Comparison of ENCODE assay signal across 10 mouse cellular contexts in genomic region chr16:10923561-10923960, GRCm38 (mm10).
"Had no signal": no experiment of that assay in that cellular context is flagged by ENCODE, and none has a peak within 500 bp of the region (broad histone marks: within the 10 kb centered on the region; RNA-seq: fewer than 3 reads in every experiment).

No protein-coding gene starts in this region.

- H3K4me2 ChIP-seq: kidney, embryonic 15.5 days; limb, embryonic 12.5 days; liver, embryonic 13.5 days; midbrain, embryonic 12.5 days had no signal

- H3K4me1 ChIP-seq: kidney, embryonic 15.5 days; liver, embryonic 13.5 days; midbrain, embryonic 12.5 days had no signal

- DNase-seq: kidney, postnatal 14 days; liver; liver, embryonic 13.5 days; liver, postnatal 0 days; right cerebral cortex, postnatal 14 days; thymus, postnatal 36 days had no signal

- H3K4me3 ChIP-seq: kidney, embryonic 15.5 days; left cerebral cortex, adult 2 months; limb, embryonic 12.5 days; liver, embryonic 13.5 days; midbrain, embryonic 12.5 days had no signal

- H3K36me3 ChIP-seq: kidney, embryonic 15.5 days; limb, embryonic 12.5 days; liver, embryonic 13.5 days; midbrain, embryonic 12.5 days had no signal

- H3K27ac ChIP-seq: kidney, embryonic 15.5 days; left cerebral cortex, adult 2 months; limb, embryonic 12.5 days; liver, embryonic 13.5 days; midbrain, embryonic 12.5 days had no signal

- H3K27me3 ChIP-seq: kidney, embryonic 15.5 days; limb, embryonic 12.5 days; liver, embryonic 13.5 days; midbrain, embryonic 12.5 days had no signal

- ATAC-seq: liver, postnatal 0 days had no signal

- H3K9me3 ChIP-seq: kidney, embryonic 15.5 days; limb, embryonic 12.5 days; liver, embryonic 13.5 days; midbrain, embryonic 12.5 days had no signal

- H3K9ac ChIP-seq: kidney, embryonic 15.5 days; limb, embryonic 12.5 days; liver, embryonic 13.5 days; liver, postnatal 0 days; midbrain, embryonic 12.5 days had no signal
